Mouse (Mus musculus): ENCODE data around the gene Hhipl1. TPM values are rescaled to one million over a fixed set of nuclear protein-coding genes. Genes with fewer than 3 reads are reported as not detected.

The Hhipl1 gene
- total RNA-seq, 2 experiments from 2014 or later, result 5.1 to 6.4 TPM

DNA sequence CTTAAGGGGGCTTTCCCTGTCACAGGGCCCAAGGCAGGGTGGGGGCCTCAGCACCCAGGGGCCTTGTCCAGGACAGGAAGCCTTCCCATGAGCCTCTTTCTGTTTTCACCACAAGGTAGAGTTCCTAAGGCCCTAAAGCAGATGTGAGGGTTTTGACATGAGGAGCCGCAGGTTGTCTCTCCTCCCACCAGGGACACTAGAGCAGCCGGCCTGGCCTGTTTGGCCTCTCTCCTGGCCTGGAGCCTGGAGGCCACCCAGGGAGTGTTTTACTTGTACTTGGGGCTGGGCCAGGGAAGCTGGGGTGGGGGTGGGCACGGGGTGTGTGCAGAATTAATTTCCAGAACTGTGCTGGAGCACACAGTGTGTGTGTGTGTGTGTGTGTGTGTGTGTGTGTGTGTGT lies 59.3 kb downstream of the Hhipl1 start:
- Histone ChIP-seq H3K27ac (no peak overlapping the region), H3K4me3 (no peak overlapping the region)
- DNase-seq (ENCODE audit: low spot score in 2 of 2), result no peak
- TF ChIP-seq CTCF (conservative IDR thresholded peaks at IDR 0.05), result peak; percentile 53

DNA sequence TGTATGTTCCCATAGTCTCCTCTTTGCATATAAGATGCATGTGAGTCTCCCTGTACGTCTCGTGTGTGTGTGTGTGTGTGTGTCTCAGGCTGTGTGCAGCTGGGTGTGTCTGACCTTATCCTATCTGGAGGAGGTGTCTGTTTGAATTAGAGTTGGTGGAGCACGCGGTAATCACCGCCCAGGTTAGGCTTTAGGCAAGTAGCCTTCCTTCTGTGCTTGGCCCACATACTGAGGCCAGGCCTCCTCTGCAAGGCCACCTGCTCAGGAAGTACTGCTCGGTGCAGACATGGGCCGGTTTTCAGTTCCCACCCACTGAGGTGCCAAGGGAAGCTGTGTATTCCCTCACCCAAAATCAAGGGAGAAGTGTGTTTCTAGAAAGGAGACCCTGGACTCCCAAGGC lies 59.8 kb downstream of the Hhipl1 start:
- Histone ChIP-seq H3K27ac (no peak overlapping the region), H3K4me3 (no peak overlapping the region)
- no peak for DNase-seq (ENCODE audit: low spot score in 2 of 2)
- no peak for TF ChIP-seq CTCF (conservative IDR thresholded peaks at IDR 0.05)

DNA sequence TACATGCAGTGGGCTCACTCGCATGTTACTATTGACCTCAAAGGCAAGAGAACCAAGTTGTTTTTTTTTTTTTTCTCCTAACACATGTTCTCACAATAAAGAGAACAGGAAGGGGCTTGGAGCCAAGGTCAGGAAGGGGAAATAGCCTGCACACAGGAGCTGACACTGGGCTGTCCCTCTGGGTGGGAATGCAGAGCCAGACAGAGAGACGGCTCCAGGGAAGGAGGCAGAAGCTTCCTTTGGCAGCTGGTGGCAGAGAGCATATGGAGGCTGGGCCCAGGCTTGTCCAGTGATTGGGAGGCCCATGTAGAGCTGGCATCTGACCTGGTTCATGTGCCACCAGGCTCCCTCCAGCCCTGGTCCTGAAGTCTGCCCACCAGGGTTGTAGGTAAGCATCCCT lies 61.8 kb downstream of the Hhipl1 start:
- no peak for TF ChIP-seq CTCF (conservative IDR thresholded peaks at IDR 0.05)
- DNase-seq (ENCODE audit: low spot score in 2 of 2), result no peak
- Histone ChIP-seq H3K4me3 (no peak overlapping the region), H3K27ac (no peak overlapping the region)

DNA sequence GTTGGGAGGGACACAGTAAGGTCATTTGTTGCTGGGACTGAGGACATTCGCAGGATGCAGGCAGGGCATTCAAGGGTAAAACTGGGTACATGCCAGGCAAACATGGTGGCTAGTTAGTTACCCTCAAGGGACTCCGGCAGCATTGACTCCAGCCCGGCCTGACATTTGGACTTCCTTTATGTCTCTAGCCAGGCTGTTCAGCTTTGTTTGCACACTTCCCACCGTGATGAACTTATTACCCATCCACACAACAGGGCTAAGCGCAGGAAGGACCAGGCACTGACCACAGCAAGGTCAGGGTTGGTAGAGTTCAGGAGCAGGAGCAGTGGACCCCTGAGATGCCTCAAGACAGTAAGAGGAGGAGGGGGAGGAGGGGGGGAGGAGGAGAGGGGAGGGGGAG lies 62.9 kb downstream of the Hhipl1 start:
- DNase-seq (ENCODE audit: low spot score in 2 of 2), result no peak
- H3K27ac ChIP-seq, result no peak overlapping the region
- TF ChIP-seq CTCF (conservative IDR thresholded peaks at IDR 0.05), result no peak
- H3K4me3 ChIP-seq, result no peak overlapping the region

DNA sequence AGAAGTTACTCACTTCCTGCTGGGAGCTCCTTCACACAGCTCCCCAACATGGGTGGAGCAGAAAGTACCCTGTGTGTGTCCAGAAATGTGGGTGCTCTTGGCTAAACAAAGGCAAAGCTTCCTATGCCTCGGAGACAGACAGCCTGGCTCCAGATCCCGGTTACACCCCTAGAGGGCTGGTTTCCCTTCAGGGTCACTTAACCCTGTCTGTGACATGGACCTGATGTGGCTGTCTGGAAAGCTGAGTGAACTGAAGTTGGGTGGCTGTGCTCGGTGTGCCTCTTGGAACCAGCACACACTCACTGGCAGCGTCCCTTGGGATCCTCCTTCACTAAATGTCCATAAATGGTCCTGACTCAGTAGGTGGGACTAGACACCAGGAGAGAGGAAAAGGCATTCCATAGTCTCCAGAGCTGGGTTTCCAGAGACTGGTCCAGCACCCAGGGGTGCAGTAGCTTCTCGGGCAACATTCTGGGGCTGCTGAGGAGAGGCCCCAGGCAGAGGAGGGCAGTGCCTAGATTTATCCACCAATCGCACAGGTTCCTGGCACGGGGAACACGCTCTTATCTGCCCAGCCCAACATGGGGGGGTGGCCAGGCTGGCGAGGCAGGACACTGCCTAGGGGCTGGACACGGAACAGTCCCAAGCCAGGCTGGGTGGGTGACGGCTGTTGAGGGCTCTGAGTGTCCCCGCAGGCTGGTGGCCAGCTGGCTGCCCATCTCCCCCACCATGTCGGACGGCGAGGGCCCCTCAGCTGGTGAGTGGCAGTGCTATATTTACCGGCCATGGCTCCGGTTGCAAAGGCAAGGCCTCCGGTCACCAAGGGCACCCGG lies 64.7 kb downstream of the Hhipl1 start, which contains the start of gene Eml1:
Gene Eml1, plus strand, starts transcription at position 362 of the 833 bp plus-strand sequence.
- no peak for DNase-seq (ENCODE audit: low spot score in 2 of 2)
- Histone ChIP-seq H3K4me3 (peak within 1 kb of the TSS; percentile 30), H3K27ac (peak within 1 kb of the TSS; percentile 21)
- peak; percentile 35 for TF ChIP-seq CTCF (conservative IDR thresholded peaks at IDR 0.05)

DNA sequence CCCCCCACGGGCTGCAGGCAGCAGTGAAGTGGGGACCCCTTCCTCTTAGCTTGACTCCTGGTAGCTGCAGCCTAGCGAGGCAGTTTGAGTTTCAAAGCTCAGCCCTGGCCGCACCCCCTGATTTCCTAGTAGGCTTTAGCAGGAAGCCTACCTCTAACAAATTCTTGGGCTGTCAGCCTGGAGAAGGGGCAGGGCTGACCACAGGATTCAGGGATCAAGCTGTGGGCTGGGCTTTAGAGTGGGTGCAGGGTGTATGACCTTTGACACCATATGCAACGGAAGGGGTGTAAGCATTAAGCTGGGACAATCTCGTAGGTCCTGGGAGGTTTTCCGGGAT lies 65.3 kb downstream of the Hhipl1 start:
- no peak for TF ChIP-seq CTCF (conservative IDR thresholded peaks at IDR 0.05)
- H3K4me3 ChIP-seq, result peak overlapping the region; percentile 30; the same call in 1 of the 2 replicates
- DNase-seq (ENCODE audit: low spot score in 2 of 2), result no peak
- H3K27ac ChIP-seq, result peak overlapping the region; percentile 21

DNA sequence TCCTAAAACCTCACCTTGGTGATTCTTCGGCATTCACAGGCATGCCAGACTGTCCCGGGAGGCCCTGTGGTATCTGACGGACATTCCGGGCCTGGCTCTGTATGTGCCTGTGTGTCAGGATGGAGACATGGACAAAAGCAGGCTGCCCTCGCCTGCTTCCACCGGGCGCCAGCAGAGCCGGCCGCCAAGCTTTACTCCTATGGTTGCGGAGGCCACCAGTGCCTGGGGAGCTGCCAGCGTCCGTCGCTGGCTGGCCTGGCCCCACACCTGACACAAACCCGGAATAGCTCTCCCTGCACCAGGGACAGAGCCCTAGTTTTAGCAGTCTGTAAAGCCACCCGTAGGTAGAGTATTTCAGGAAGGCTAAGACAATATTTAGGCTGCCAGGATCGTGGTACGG lies 66.2 kb downstream of the Hhipl1 start:
- DNase-seq (ENCODE audit: low spot score in 2 of 2), result no peak
- TF ChIP-seq CTCF (conservative IDR thresholded peaks at IDR 0.05), result no peak

DNA sequence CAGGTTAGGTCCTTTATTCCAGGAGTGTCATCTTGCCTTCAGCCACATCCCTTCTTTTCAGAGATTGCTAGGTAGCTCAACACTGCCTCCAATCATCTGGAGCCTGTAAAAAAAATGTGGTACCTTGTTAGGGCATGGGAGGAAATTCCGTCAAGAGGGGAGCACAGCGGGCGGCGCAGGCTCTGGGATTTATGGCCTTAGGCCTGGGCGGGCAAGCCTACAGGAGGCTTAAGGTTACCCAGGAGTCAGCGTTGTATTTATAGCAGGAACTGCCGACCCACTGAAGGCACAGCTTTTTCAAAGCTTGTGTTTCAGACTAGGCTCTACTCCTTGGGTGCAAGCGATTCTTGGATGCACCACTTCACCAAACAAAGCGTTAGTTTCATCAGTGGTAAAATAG lies 67.5 kb downstream of the Hhipl1 start:
- no peak for TF ChIP-seq CTCF (conservative IDR thresholded peaks at IDR 0.05)
- Histone ChIP-seq H3K4me3 (no peak overlapping the region), H3K27ac (no peak overlapping the region)
- no peak for DNase-seq (ENCODE audit: low spot score in 2 of 2)

More for the DNA sequence above, 66.2 kb downstream of the Hhipl1 start:
- H3K27ac ChIP-seq, result no peak overlapping the region
- no peak overlapping the region for H3K4me3 ChIP-seq

DNA sequence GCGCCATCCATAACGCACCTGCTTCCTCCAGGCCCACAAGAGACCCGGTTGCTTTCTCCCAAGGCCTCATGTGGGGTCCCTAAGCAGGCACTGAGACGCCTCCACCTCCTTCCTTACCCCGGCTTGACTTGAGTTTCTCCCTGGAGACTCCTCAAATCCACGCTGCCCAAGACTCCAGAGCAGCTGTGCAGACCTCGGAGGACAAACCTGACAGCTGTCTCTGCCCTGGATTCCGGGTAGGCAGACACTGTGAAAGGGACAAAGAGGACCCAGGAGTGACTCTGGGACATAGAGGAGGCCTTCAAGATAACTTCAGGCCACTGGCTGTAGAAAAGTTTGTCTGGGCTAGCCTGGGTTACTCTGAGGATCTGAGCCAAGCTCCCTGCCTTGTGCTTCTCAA lies 68.6 kb downstream of the Hhipl1 start:
- no peak overlapping the region for H3K27ac ChIP-seq
- no peak overlapping the region for H3K4me3 ChIP-seq
- TF ChIP-seq CTCF (conservative IDR thresholded peaks at IDR 0.05), result no peak
- no peak for DNase-seq (ENCODE audit: low spot score in 2 of 2)

DNA sequence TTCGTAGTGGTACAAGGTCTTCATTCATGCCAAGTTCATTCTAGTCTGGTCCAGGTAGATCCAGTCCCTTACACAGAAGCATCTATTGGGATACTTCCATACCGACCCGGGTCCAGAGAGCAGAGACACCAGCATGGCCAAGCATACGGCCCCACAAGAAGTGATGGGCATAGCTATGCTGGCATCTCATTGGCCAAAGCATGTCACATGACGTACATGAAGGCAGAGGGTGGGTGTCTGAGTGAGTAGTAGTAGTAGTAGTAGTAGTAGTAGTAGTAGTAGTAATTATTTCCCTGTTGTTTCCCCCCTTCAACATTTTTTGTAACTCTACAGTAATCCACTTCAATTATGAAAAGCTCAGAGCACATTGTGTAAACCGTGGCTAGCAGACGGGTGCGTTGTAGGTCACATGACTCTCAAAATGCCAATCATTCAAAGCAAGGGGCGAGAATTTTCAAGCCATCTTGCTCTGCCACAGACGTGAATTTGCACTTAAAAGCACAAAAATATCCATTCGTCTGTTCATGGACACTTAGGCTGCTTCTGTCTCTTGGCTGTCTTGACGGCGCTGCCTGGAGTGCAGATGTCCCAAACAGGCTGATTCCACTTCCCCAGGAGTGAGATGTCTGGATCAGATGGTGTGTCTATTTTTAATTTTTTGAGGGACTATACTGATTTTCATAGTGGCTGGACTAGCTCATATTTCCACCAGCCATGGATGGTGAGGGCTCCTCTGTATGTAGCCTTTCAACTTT lies 72.5 kb downstream of the Hhipl1 start:
- Histone ChIP-seq H3K27ac (no peak overlapping the region), H3K4me3 (no peak overlapping the region)
- DNase-seq (ENCODE audit: low spot score in 2 of 2), result peak; percentile 22 to 67

More for the DNA sequence above, 72.5 kb downstream of the Hhipl1 start:
- TF ChIP-seq CTCF (conservative IDR thresholded peaks at IDR 0.05), result no peak

Other genes starting within 250 kb of the Hhipl1 start
- gene Setd3, start 127.0 kb upstream of the Hhipl1 start, total RNA-seq (2021), result 100 to 1,000 TPM; 148 to 154 TPM
- gene Ccnk, start 126.7 kb upstream of the Hhipl1 start, total RNA-seq (2021), result 10 to 100 TPM; 29.6 to 30.8 TPM
- gene Ccdc85c, start 30.8 kb upstream of the Hhipl1 start, total RNA-seq (2021), result 10 to 100 TPM; 68.4 to 68.5 TPM
- gene Cyp46a1, start 28.1 kb downstream of the Hhipl1 start, total RNA-seq (2021), result 100 to 1,000 TPM; 169 TPM
- 10 to 100 TPM; 46.6 to 47.4 TPM for gene Eml1, start 64.7 kb downstream of the Hhipl1 start, total RNA-seq (2021)
- 100 to 1,000 TPM; 194 to 199 TPM for gene Evl, start 248.4 kb downstream of the Hhipl1 start, total RNA-seq (2021)